Mouse (Mus musculus) lung, postnatal 0 days (tissue): ENCODE results near the gene Scaf1.

Experiments used
- CTCF ChIP-seq: IDR thresholded peaks from 2 replicates; pipeline ENCODE4 v1.5.1; 2016; ENCODE audit warnings: antibody characterized with exemption, mild to moderate bottlenecking
- EP300 ChIP-seq: IDR thresholded peaks from 2 replicates; pipeline ENCODE4 v1.6.1; 2016; ENCODE audit warnings: antibody characterized with exemption, mild to moderate bottlenecking, control low read depth

DNA sequence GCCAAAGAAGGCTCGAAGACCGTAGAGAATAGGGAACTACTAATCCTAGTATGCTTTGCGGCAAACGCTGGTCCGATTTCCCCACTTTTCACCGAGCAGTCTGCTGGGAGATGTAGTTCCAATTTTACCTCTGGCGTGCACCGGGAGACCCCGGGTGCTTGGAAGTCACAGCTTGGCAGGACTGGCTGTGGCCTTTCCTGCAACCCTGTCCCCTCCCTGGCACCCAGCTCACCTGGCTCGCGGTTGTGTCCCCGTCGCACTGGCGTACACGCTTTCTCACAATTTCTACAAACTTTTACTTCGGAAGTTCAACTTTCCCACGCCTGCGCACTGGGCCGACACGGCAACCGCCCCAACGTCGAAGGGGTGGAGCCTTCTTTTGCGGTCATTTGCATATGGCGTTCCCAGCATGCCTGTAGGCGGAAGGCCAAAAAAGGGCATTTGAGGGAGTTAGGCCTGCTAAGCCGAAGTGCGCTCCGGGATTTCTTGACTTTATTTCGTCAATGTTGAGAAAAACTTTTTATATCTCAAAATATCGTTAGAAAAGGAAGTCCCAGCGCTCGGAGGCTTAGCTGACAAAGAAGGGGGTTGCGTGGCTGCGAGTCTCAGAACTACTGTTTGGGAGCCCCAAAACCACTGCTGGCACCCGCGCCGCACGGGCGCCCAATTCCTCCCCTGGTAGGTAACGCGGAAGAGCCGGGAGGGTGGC, 18.8 kb downstream of the Scaf1 start, which contains the start of gene Irf3:
- TF ChIP-seq CTCF (no peak), EP300 (no peak)
